Mouse (Mus musculus) forebrain, embryonic 16.5 days (tissue): ENCODE data around the gene Irf2. TPM values are rescaled to one million over a fixed set of nuclear protein-coding genes. Genes with fewer than 3 reads are reported as not detected.

Source experiments
- ATAC-seq: fragments of 200-750 bp; cut with Nextera tagmentation; 2 replicates; pipeline ENCODE4 v1.8.0; 2017; ENCODE audit warnings: mild to moderate bottlenecking, moderate library complexity
- H3K27ac ChIP-seq: fragments of 300-500 bp; sonication (generic); 2 replicates; pipeline ENCODE4 v1.5.1; 2014; ENCODE audit warnings: low read length, control low read depth
- H3K27me3 ChIP-seq: fragments of 300-500 bp; sonication (generic); replicated peaks from 2 replicates; pipeline ENCODE4 v1.6.1; 2014; ENCODE audit warnings: low read length; ENCODE audit not compliant: control insufficient read depth, insufficient read depth
- H3K36me3 ChIP-seq: fragments of 300-500 bp; sonication (generic); 2 replicates; pipeline ENCODE4 v1.6.1; 2014; ENCODE audit not compliant: control insufficient read depth, insufficient read depth
- H3K4me1 ChIP-seq: fragments of 300-500 bp; sonication (generic); replicated peaks from 2 replicates; pipeline ENCODE4 v1.6.1; 2014; ENCODE audit warnings: low read length; ENCODE audit not compliant: control insufficient read depth, insufficient read depth
- H3K4me2 ChIP-seq: fragments of 300-500 bp; sonication (generic); 2 replicates; pipeline ENCODE4 v1.6.1; 2014; ENCODE audit warnings: mild to moderate bottlenecking, low read length, control low read depth
- H3K4me3 ChIP-seq: fragments of 300-500 bp; sonication (generic); replicated peaks from 2 replicates; pipeline ENCODE4 v1.5.1; 2014; ENCODE audit warnings: mild to moderate bottlenecking, low read length, control low read depth
- H3K9ac ChIP-seq: fragments of 300-500 bp; sonication (generic); replicated peaks from 2 replicates; pipeline ENCODE4 v1.6.1; 2014; ENCODE audit warnings: low read depth, low read length, control low read depth
- H3K9me3 ChIP-seq: fragments of 300-500 bp; sonication (generic); 2 replicates; pipeline ENCODE4 v1.6.1; 2016; ENCODE audit warnings: low read length; ENCODE audit not compliant: control insufficient read depth
- WGBS: fragments of 180-500 bp; shearing (Covaris S2); extraction: QIAGEN DNeasy Blood & Tissue Kit; methylation state at CpG from one replicate; pipeline ENCODE4 v1.1.7; 2014; 5-methylcytosine and 5-hydroxymethylcytosine counted together
- polyA plus RNA-seq: library from polyadenylated mRNA; unstranded; fragments of >200 nt; fragmentation: Nextera tagmentation; extraction: Ambion mirVana; gene quantifications from 2 replicates; pipeline ENCODE4 v1.2.1, GENCODE M21; 2015

The Irf2 gene
- polyA plus RNA-seq, 1 experiment from 2014 or later: 11.2 TPM

- Histone ChIP-seq H3K4me1 (no peaks in the 10 kb centered on the region), H3K27ac (no peak overlapping the region), H3K9me3 (no peaks in the 10 kb centered on the region), H3K4me3 (no peak overlapping the region), H3K27me3 (no peaks in the 10 kb centered on the region), H3K4me2 (no peak overlapping the region), H3K36me3 (0 out of 2 replicates have a peak, but pooled peaks cover 2% of the 10 kb centered on the region), H3K9ac (no peak overlapping the region)
- 73% methylated on average over 6 of the region's 6 CpGs for WGBS
- ATAC-seq: no peak
Measured at GRCm38 (mm10) chr8:46829414-46830111, 90.0 kb downstream of the Irf2 start.

GRCm38 (mm10) chr8:46830112-46830855 is 90.8 kb downstream of the Irf2 start:
- ATAC-seq: no peak
- 87% methylated on average over 11 of the region's 11 CpGs for WGBS
- H3K36me3 ChIP-seq: 0 out of 2 replicates have a peak, but pooled peaks cover 2% of the 10 kb centered on the region

DNA sequence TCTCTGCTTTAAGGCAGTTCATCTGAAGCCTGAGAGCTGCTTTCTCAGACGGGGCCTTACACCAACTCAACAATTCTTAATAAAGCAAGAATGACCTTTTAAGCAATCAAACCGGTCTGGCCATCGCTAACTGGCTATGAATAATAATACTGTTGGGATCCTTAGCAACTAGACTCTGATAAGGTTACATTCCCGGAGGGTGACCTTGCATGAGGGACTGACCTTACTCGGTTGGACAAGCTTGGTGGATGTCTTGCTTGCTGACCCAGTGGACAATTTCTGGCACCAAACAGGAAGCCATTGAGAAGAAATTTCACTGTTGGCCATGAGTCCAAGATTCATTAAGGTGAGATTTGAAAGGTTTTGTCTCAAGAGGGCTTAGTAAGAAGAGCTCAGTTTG is 92.4 kb downstream of the Irf2 start:
- Histone ChIP-seq H3K4me1 (peaks cover 4% of the 10 kb centered on the region; the same call in 1 of the 2 replicates), H3K27me3 (no peaks in the 10 kb centered on the region), H3K9ac (no peak overlapping the region), H3K9me3 (no peaks in the 10 kb centered on the region), H3K4me3 (no peak overlapping the region), H3K36me3 (0 out of 2 replicates have a peak, but pooled peaks cover 2% of the 10 kb centered on the region), H3K4me2 (no peak overlapping the region), H3K27ac (no peak overlapping the region)
- no peak for ATAC-seq
- WGBS: 89% methylated on average over 5 of the region's 5 CpGs

More at GRCm38 (mm10) chr8:46830112-46830855, 90.8 kb downstream of the Irf2 start:
- H3K4me2 ChIP-seq: no peak overlapping the region
- no peak overlapping the region for H3K9ac ChIP-seq
- H3K4me1 ChIP-seq: no peaks in the 10 kb centered on the region
- H3K27me3 ChIP-seq: no peaks in the 10 kb centered on the region
- H3K27ac ChIP-seq: no peak overlapping the region
- H3K9me3 ChIP-seq: no peaks in the 10 kb centered on the region
- H3K4me3 ChIP-seq: no peak overlapping the region

GRCm38 (mm10) chr8:46832399-46832798 is 92.9 kb downstream of the Irf2 start:
- Histone ChIP-seq H3K4me2 (no peak overlapping the region), H3K27me3 (no peaks in the 10 kb centered on the region), H3K27ac (no peak overlapping the region), H3K36me3 (0 out of 2 replicates have a peak, but pooled peaks cover 2% of the 10 kb centered on the region), H3K4me1 (peaks cover 4% of the 10 kb centered on the region; the same call in 1 of the 2 replicates), H3K9me3 (no peaks in the 10 kb centered on the region), H3K4me3 (no peak overlapping the region), H3K9ac (no peak overlapping the region)
- 97% methylated on average over 3 of the region's 3 CpGs for WGBS
- no peak for ATAC-seq

DNA sequence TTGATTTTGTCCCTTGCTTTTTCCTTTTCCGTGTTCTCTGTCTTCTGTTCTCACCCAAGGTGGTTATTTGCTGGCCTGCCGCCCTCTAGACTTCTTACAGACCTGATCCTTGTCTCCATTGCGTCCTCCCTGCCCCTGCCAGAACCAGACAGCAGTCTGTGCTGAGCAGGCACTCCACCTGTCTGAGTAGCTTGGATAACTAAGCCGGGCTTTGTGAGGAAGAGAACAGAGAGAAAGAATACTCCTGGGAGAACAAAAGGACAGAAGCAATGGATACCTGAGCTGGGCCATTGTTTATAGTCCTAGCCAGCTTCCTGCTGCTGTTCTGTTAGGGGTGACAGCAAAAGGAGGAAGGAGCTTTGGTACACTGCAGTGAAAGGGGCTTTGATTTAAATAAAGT is 94.2 kb downstream of the Irf2 start:
- WGBS: 44% methylated on average over 4 of the region's 4 CpGs
- Histone ChIP-seq H3K4me2 (no peak overlapping the region), H3K4me3 (no peak overlapping the region), H3K4me1 (peaks cover 4% of the 10 kb centered on the region; the same call in 1 of the 2 replicates), H3K36me3 (0 out of 2 replicates have a peak, but pooled peaks cover 2% of the 10 kb centered on the region), H3K9me3 (no peaks in the 10 kb centered on the region), H3K27ac (no peak overlapping the region), H3K27me3 (no peaks in the 10 kb centered on the region), H3K9ac (no peak overlapping the region)
- ATAC-seq: no peak

DNA sequence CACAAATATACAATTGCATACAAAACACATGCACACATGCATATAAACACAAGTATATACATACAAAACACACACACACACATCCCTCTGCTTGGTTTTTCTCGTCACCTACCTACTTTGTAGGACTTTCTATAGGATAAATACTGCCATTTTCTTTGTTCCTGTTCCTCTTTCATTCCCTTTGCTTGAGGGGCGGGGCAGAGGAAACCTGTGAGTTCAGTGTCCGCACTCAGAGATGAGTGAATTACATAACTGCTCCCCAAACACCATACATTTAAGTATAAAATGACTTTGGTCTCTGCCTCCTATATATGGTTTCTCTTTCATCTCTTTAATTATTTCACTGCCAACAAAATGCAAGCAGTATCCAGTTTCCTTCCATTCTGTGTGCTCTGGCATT is 94.9 kb downstream of the Irf2 start:
- no peak overlapping the region for H3K27ac ChIP-seq
- H3K4me3 ChIP-seq: no peak overlapping the region
- H3K36me3 ChIP-seq: 0 out of 2 replicates have a peak, but pooled peaks cover 2% of the 10 kb centered on the region
- H3K9ac ChIP-seq: no peak overlapping the region
- ATAC-seq: no peak
- H3K9me3 ChIP-seq: no peaks in the 10 kb centered on the region
- no peak overlapping the region for H3K4me2 ChIP-seq
- H3K4me1 ChIP-seq: peaks cover 4% of the 10 kb centered on the region; the same call in 1 of the 2 replicates
- no peaks in the 10 kb centered on the region for H3K27me3 ChIP-seq
- WGBS: 92% methylated on average over 3 of the region's 3 CpGs

DNA sequence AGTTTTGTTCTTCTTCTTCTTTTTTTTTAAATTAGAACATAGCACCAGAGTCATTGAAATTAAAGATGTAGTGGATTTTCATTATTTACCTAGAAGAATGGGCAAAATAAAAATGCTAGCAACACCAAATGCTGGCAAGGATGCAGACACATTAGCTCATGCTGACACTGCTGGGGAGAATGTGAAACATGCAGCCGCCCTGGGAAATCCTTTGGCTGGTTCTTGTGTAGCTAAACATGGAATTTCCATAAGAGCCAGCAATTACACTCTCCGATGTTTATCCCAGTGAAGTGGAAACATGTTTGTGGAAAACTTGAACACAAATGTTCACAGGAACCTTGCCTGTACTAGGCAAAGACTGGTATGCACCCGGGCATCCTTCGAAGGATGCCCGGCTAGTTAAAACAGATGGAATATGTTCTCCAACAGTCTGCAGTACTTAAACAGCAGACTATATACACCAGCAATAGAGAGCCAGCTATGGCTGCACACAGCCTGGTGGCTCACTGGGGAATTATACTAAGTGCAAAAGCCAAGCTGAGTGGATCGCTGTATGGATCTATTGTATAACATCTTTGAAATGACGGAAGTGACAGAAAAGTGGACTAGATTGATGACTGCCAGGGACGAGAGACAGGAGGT is 96.6 kb downstream of the Irf2 start:
- H3K36me3 ChIP-seq: no peaks in the 10 kb centered on the region
- no peaks in the 10 kb centered on the region for H3K27me3 ChIP-seq
- no peak overlapping the region for H3K4me3 ChIP-seq
- no peak overlapping the region for H3K9ac ChIP-seq
- H3K4me1 ChIP-seq: peaks cover 4% of the 10 kb centered on the region; the same call in 1 of the 2 replicates
- no peaks in the 10 kb centered on the region for H3K9me3 ChIP-seq
- no peak overlapping the region for H3K27ac ChIP-seq
- H3K4me2 ChIP-seq: no peak overlapping the region
- 59% methylated on average over 8 of the region's 8 CpGs for WGBS
- peak; percentile 83 for ATAC-seq

DNA sequence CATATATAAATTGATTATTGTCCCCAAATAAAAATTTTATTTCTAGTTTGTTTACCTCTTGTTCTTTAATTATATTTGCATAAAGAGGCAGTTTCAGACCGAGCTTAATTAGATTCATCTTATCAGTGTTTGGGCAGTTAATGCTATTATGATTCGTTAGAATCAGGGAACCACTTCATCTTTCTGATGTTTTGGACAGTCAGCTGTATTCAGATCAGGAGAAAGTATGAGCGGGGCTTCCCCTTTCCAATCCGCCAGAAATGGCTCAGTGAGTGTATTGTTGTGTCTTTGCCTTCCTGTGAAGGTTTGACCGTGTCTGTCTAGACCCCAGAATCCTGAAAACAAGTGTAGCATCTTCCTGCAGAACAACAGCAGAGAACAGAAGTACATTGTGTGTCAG is 97.4 kb downstream of the Irf2 start:
- Histone ChIP-seq H3K27ac (no peak overlapping the region), H3K27me3 (no peaks in the 10 kb centered on the region), H3K36me3 (no peaks in the 10 kb centered on the region), H3K4me2 (no peak overlapping the region), H3K9me3 (no peaks in the 10 kb centered on the region), H3K4me3 (no peak overlapping the region), H3K4me1 (peaks cover 4% of the 10 kb centered on the region; the same call in 1 of the 2 replicates), H3K9ac (no peak overlapping the region)
- WGBS: 70% methylated on average over 5 of the region's 5 CpGs
- ATAC-seq: no peak

- Histone ChIP-seq H3K27me3 (no peaks in the 10 kb centered on the region), H3K27ac (no peak overlapping the region), H3K9me3 (no peaks in the 10 kb centered on the region), H3K4me3 (no peak overlapping the region), H3K4me1 (peaks cover 4% of the 10 kb centered on the region; the same call in 1 of the 2 replicates), H3K36me3 (no peaks in the 10 kb centered on the region), H3K9ac (no peak overlapping the region), H3K4me2 (no peak overlapping the region)
- no peak for ATAC-seq
- WGBS: 85% methylated on average over 5 of the region's 5 CpGs
Measured at GRCm38 (mm10) chr8:46838052-46838451, 98.5 kb downstream of the Irf2 start.
